Mouse (Mus musculus) CH12.LX (cell line): Measurements from ENCODE around the gene Kpna7.

Experiments used
- CHD1 ChIP-seq: IDR thresholded peaks from 2 replicates; pipeline ENCODE4 v1.6.1; 2012; ENCODE audit warnings: low read depth, low read length, improper control_type of control experiment, inconsistent platforms
- CTCF ChIP-seq, 2 experiments: IDR thresholded peaks in 1 of 2; conservative IDR thresholded peaks in 1 of 2; 2 replicates each; pipeline ENCODE4 v1.5.1; 2011 to 2012; ENCODE audit warnings: low read depth in 2 of 2, low read length in 2 of 2, improper control_type of control experiment in 1 of 2, inconsistent platforms in 1 of 2, mild to moderate bottlenecking in 1 of 2, moderate library complexity in 1 of 2
- MYC ChIP-seq: IDR thresholded peaks from 2 replicates; pipeline ENCODE4 v1.6.1; 2011; ENCODE audit warnings: low read depth, mild to moderate bottlenecking, improper control_type of control experiment, low read length
- POLR2A ChIP-seq: IDR thresholded peaks from 2 replicates; pipeline ENCODE4 v1.6.1; 2011; ENCODE audit warnings: low read depth, mild to moderate bottlenecking, improper control_type of control experiment, low read length

DNA sequence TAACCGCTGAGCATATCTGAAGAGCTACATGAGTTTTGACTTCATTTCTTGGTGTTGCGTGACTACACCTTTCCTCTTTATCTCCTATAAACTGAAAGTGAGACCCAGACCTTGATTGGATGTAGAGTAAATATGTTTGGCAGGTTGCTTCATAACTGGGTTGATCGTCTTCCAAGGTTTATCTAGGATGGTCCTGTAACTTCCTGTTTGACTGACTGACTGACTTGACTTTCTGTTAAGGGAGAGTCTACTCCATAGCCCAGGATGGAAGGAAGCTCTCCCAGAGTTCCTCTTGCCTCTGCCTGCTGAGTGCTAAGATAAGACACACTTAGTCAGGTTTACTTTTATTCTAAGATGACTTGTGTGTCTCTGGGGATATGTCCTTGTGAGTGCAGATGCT, 6.0 kb upstream of the Kpna7 start:
- no peak for TF ChIP-seq POLR2A
- no peak for TF ChIP-seq CHD1
- no peak for TF ChIP-seq MYC
- TF ChIP-seq CTCF (conservative IDR thresholded peaks at IDR 0.05 in 1 of 2, IDR thresholded peaks at IDR 0.05 in 1 of 2; ENCODE audit: low read depth in 2 of 2, low read length in 2 of 2), result no peak
